Mouse (Mus musculus) liver, embryonic 14.5 days (tissue): ENCODE results near the gene Syn2. TPM values are rescaled to one million over a fixed set of nuclear protein-coding genes. Genes with fewer than 3 reads are reported as not detected.

Source experiments
- ATAC-seq: fragments of 200-750 bp; cut with Nextera tagmentation; 2 replicates; pipeline ENCODE4 v1.8.0; 2017; ENCODE audit warnings: moderate number of reproducible peaks, mild to moderate bottlenecking, moderate library complexity; ENCODE audit not compliant: insufficient read depth
- DNase-seq, 3 experiments: peaks; one replicate each; pipeline ENCODE4 v3.0.0-alpha.2; 2012 to 2013; ENCODE audit warnings: low read depth in 3 of 3, low spot score in 3 of 3
- H3K27ac ChIP-seq: fragments of 300-500 bp; sonication (generic); 2 replicates; pipeline ENCODE4 v1.5.1; 2014; ENCODE audit warnings: moderate library complexity, mild to moderate bottlenecking, control low read depth, inconsistent platforms
- H3K27me3 ChIP-seq: fragments of 300-500 bp; sonication (generic); 2 replicates; pipeline ENCODE4 v1.6.1; 2014; ENCODE audit warnings: mild to moderate bottlenecking, low read length, moderate library complexity; ENCODE audit not compliant: control insufficient read depth, insufficient read depth
- H3K36me3 ChIP-seq: fragments of 300-500 bp; sonication (generic); replicated peaks from 2 replicates; pipeline ENCODE4 v1.6.1; 2014; ENCODE audit warnings: low read depth; ENCODE audit not compliant: control insufficient read depth, insufficient read depth
- H3K4me1 ChIP-seq, 2 experiments: fragments of 200-500 bp in 1 of 2; fragments of 300-500 bp in 1 of 2; sonication (generic) in 1 of 2; replicated peaks; 2 replicates each; pipeline ENCODE4 v1.6.1; 2012 to 2014; ENCODE audit warnings: antibody characterized with exemption in 1 of 2, inconsistent platforms in 1 of 2, low read length in 1 of 2; ENCODE audit not compliant: control insufficient read depth in 2 of 2, insufficient read depth in 2 of 2
- H3K4me2 ChIP-seq: fragments of 300-500 bp; sonication (generic); 2 replicates; pipeline ENCODE4 v1.6.1; 2014; ENCODE audit warnings: low read depth, mild to moderate bottlenecking, control low read depth, moderate library complexity
- H3K4me3 ChIP-seq, 2 experiments: fragments of 200-500 bp in 1 of 2; fragments of 300-500 bp in 1 of 2; sonication (generic) in 1 of 2; 2 replicates each; pipeline ENCODE4 v1.5.1; 2012 to 2014; ENCODE audit warnings: low read depth in 2 of 2, low read length in 2 of 2, mild to moderate bottlenecking in 2 of 2, control low read depth in 1 of 2, inconsistent platforms in 1 of 2, moderate library complexity in 1 of 2; ENCODE audit not compliant: insufficient read depth in 1 of 2
- H3K9ac ChIP-seq: fragments of 300-500 bp; sonication (generic); replicated peaks from 2 replicates; pipeline ENCODE4 v1.6.1; 2014; ENCODE audit warnings: mild to moderate bottlenecking, control low read depth, moderate library complexity
- H3K9me3 ChIP-seq: fragments of 300-500 bp; sonication (generic); 2 replicates; pipeline ENCODE4 v1.6.1; 2016; ENCODE audit warnings: low read length, mixed read lengths; ENCODE audit not compliant: control insufficient read depth
- CTCF ChIP-seq: IDR thresholded peaks from 2 replicates; pipeline ENCODE4 v1.5.1; 2016; ENCODE audit warnings: antibody characterized with exemption, low read depth, control low read depth
- EP300 ChIP-seq: IDR thresholded peaks from 2 replicates; pipeline ENCODE4 v1.6.1; 2016; ENCODE audit warnings: antibody characterized with exemption, low read depth
- WGBS: fragments of 180-500 bp; shearing (Covaris S2); extraction: QIAGEN DNeasy Blood & Tissue Kit; methylation state at CpG from one replicate; pipeline ENCODE4 v1.1.7; 2014; ENCODE audit not compliant: insufficient replicate concordance; 5-methylcytosine and 5-hydroxymethylcytosine counted together
- polyA plus RNA-seq, 2 experiments: library from polyadenylated mRNA; depleted of rRNA in 1 of 2; stranded (reverse) in 1 of 2; unstranded in 1 of 2; fragments of >200 nt; fragmentation: Nextera tagmentation in 1 of 2; extraction: Ambion mirVana in 1 of 2; gene quantifications; 2 replicates each; pipeline versions ENCODE4 v1.2.1 to v1.2.3; 2012 to 2014

Gene Syn2
- polyA plus RNA-seq (2012; rRNA removed) (0.04 TPM in 2 replicates), polyA plus RNA-seq (2014; fragmentation: Nextera tagmentation; extraction: Ambion mirVana) (0.04 TPM in 1 of 2 replicates, not detected in the other)

GRCm38 (mm10) chr6:115134501-115135331, at the start of gene Syn2:
Gene Syn2 (plus strand): TSS chr6:115134902.
- Histone ChIP-seq H3K4me3 (peak within 1 kb of the TSS; percentile 41 to 53; a peak in 3 of 4 replicates), H3K9ac (no peak within 1 kb of the TSS), H3K27me3 (peaks cover 26% of the 10 kb centered on the region), H3K4me2 (peak within 1 kb of the TSS; percentile 67), H3K36me3 (no peaks in the 10 kb centered on the region), H3K4me1 (no peaks in the 10 kb centered on the region), H3K9me3 (no peaks in the 10 kb centered on the region), H3K27ac (no peak within 1 kb of the TSS)
- ATAC-seq (peak; percentile 70), DNase-seq (peak; percentile 24 to 35 (median 31))
- TF ChIP-seq CTCF (no peak), EP300 (no peak)
- WGBS, result 2% methylated on average over 75 of the region's 75 CpGs

- Histone ChIP-seq H3K9ac (no peak overlapping the region), H3K9me3 (no peaks in the 10 kb centered on the region), H3K4me1 (no peaks in the 10 kb centered on the region), H3K4me3 (no peak overlapping the region), H3K36me3 (no peaks in the 10 kb centered on the region), H3K27ac (no peak overlapping the region), H3K4me2 (no peak overlapping the region), H3K27me3 (no peaks in the 10 kb centered on the region)
- DNase-seq, result no peak
- TF ChIP-seq EP300 (no peak), CTCF (no peak)
- WGBS, result 55% methylated on average over 9 of the region's 9 CpGs
- ATAC-seq, result no peak
Measured at GRCm38 (mm10) chr6:115085274-115085841, 49.3 kb upstream of the Syn2 start.

GRCm38 (mm10) chr6:115088314-115089106, 46.2 kb upstream of the Syn2 start:
- no peak overlapping the region for H3K4me3 ChIP-seq
- H3K4me2 ChIP-seq, result no peak overlapping the region
- WGBS, result 36% methylated on average over 7 of the region's 7 CpGs
- no peaks in the 10 kb centered on the region for H3K36me3 ChIP-seq
- no peak for ATAC-seq
- no peak for DNase-seq
- TF ChIP-seq CTCF, result no peak
- no peak for TF ChIP-seq EP300
- no peaks in the 10 kb centered on the region for H3K4me1 ChIP-seq
- H3K9ac ChIP-seq, result no peak overlapping the region
- no peak overlapping the region for H3K27ac ChIP-seq
- H3K9me3 ChIP-seq, result no peaks in the 10 kb centered on the region
- no peaks in the 10 kb centered on the region for H3K27me3 ChIP-seq

- no peaks in the 10 kb centered on the region for H3K36me3 ChIP-seq
- no peak overlapping the region for H3K4me3 ChIP-seq
- H3K9me3 ChIP-seq, result no peaks in the 10 kb centered on the region
- no peak for DNase-seq
- no peak overlapping the region for H3K9ac ChIP-seq
- TF ChIP-seq CTCF, result no peak
- no peak for TF ChIP-seq EP300
- H3K27ac ChIP-seq, result no peak overlapping the region
- 14% methylated on average over 1 of the region's 1 CpGs for WGBS
- no peaks in the 10 kb centered on the region for H3K27me3 ChIP-seq
- H3K4me2 ChIP-seq, result no peak overlapping the region
- H3K4me1 ChIP-seq, result no peaks in the 10 kb centered on the region
- no peak for ATAC-seq
Measured at GRCm38 (mm10) chr6:115091737-115092136, 43.0 kb upstream of the Syn2 start.

GRCm38 (mm10) chr6:115102542-115102941, 32.2 kb upstream of the Syn2 start:
- no peak overlapping the region for H3K27ac ChIP-seq
- no peaks in the 10 kb centered on the region for H3K9me3 ChIP-seq
- H3K27me3 ChIP-seq, result no peaks in the 10 kb centered on the region
- no peaks in the 10 kb centered on the region for H3K4me1 ChIP-seq
- DNase-seq (no peak), ATAC-seq (no peak)
- no peaks in the 10 kb centered on the region for H3K36me3 ChIP-seq
- no peak overlapping the region for H3K9ac ChIP-seq
- TF ChIP-seq EP300, result no peak
- TF ChIP-seq CTCF, result no peak
- no peak overlapping the region for H3K4me3 ChIP-seq
- WGBS, result 31% methylated on average over 4 of the region's 4 CpGs
- H3K4me2 ChIP-seq, result no peak overlapping the region
